Mouse (Mus musculus) c-Kit-positive CD71-negative TER-119-negative erythroid progenitor cells, embryonic 14.5 days (primary cell): ENCODE results near the gene Gm49369.

Experiments
- DNase-seq: peaks from one replicate; pipeline ENCODE4 v3.0.0-alpha.2; 2013; ENCODE audit warnings: low read depth

Gm49369 gene

DNA sequence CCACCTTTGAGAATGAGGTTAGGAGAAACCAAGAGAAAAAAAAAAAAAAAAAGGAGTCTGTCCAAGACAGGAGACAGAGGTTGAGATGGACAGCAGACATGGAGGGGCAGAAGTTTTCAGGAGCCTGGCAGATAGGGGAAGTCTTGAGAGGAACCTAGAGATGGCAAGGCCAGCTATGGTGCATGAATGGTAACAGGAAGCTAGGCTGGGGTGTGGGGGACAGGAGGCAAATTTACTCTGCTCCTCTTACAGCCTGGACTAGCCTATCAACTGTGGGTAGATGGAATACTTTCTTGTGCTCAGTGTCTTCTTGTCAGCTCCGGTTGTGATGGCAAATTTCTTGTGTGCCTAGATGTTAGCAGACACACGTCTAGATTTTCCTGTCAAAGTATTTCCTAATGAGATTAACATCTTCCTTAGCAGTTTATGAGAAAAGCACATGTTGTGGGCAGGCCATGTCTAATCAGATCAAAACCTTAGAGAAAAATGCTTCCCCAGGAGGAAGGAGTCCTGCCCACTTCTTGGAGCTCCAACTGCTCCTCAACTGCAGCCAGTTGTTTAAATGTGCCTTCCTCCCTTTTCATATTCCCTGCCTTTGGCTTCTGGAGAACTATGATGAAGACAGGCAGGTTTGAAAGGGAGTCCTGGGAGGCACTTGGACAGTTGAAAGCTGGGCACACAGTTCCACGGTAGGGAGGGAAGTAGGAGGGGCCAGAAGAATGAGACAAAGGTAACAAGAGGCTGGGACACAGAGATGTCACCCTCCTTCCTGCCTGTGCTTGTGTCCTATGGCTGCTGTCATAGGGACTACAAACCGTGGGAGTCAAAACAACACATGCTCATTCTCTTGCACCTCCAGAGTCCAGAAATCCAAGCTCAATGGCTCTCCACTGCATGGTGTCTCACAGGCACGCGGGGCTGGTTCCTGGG is 12.1 kb upstream of the Gm49369 start:
- no peak for DNase-seq

DNA sequence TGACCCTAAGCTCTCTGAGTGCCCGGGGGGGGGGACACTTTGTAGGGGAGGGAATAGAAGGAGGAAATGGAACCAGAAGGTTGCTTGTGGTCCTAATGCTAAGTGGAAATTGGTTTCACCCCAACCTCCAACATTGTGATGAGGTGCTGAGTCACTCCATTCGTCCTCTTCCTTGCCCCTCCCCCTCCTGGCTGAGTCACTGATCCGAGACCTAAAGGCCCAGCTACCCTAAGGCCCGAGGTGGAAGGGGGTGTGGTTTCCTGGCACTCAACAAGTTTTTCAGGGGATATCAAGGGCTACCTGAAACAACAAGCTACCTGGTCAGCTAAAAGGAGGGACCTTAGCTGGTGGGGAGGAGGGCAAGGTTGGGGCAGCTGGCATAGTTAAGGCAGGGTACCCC is 10.7 kb upstream of the Gm49369 start:
- DNase-seq = peak; percentile 77

DNA sequence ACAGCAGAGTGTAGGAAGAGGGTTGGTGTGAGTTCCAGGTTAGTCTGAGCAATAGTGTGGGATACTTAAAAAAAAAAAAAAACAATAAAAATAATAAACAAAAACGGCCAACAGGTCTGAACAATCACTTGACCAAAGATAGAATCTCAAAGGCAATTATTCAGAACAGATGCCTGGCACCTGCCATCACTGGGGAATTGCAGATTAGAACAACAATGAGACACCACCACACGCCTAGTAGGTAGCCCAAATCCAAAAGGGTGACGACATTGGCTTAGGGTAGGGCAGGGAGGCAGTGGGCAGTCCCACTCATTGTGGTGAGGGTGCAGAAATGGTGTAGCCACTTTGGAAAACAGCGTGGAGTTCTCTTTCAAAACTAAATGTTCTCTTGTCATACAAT is 9.1 kb upstream of the Gm49369 start:
- DNase-seq = no peak

DNA sequence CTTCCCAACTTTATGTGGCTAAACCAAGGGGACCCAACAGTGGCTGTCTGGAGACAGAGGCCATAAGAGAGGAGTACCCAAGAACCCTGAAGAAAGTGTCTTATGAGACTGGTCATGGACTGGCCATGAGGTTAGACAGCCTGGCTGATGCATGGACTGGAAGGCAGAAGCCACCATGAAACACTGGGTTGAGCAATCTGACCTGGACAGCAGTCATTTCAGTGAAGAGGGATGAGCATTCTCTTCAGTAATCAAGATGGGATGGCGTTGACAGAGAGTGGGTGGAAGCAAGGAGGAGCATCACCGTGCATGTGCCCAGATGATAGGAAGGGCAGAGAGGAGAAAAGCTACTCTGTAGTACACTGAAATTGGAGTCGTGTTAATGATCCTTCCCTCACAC is 8.6 kb upstream of the Gm49369 start:
- no peak for DNase-seq

DNA sequence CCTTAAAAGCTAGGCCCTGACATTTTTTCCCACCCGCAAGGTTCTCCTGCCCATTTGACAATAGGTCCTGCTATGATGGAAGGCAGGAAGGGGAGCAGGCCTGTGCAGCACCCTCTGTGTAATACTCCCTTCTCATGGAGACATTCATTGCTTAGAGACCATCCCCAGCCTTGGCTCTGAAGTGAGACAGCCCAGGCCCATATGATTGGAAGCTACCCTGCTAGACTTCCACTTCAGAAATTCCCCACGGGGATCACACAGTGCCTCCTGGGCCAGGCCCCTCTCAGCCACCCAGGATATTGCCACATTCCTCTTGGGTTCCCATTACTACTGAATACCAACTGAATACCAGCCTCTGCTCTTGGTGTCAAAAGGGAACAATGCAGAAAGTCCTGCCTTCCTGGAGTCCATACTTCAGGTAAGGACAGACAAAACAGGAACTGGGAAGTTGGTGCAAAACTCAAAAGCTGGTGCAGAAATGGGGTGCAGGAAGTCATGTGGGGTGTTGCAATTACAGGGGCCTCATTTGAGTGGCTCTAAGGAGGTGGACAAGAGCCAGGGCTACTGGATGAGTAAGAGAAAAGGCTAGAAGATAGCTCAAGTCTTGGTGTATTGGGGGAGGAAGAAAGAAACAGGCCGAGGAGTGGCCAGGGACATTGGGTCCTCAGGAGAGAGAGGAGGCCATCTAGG is 7.6 kb upstream of the Gm49369 start:
- no peak for DNase-seq

DNA sequence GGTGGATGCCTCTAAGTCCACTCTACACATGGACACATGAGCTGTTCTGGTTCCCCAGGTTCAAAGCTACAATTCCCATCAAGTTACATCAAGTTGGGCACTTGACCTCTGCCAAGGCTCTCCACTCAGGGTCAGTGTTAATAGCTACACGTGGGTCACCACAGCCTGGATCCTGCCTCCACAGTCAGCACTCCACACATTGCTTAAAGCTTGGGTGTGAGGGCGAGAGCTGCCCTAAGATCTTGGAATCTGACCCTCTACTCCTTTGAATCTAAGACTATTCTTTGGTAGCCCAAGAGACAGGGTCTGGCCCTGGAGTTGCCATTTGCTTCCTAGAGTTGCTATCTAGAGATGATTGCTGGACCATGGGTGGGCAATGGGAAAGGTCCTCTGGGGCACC is 6.3 kb upstream of the Gm49369 start:
- no peak for DNase-seq

DNA sequence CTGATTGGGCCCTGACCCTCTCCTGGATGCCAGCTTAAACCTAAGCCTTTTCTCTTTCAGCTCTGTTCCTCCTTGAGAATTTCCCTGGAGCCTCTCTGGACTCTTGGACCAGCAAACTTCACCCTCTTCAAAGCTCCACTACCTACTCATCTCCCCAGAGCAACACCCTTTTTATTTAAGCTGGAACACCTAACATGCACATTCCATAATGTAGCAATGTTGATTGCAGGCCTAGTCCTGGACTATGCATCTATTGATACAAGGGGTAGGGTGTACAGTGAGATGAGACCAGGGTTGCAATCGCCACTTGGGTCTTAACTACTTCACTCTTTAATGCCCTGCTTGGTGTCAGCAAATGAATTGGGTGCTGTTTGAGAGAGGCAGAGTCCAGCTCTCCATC is 5.7 kb upstream of the Gm49369 start:
- DNase-seq = no peak

DNA sequence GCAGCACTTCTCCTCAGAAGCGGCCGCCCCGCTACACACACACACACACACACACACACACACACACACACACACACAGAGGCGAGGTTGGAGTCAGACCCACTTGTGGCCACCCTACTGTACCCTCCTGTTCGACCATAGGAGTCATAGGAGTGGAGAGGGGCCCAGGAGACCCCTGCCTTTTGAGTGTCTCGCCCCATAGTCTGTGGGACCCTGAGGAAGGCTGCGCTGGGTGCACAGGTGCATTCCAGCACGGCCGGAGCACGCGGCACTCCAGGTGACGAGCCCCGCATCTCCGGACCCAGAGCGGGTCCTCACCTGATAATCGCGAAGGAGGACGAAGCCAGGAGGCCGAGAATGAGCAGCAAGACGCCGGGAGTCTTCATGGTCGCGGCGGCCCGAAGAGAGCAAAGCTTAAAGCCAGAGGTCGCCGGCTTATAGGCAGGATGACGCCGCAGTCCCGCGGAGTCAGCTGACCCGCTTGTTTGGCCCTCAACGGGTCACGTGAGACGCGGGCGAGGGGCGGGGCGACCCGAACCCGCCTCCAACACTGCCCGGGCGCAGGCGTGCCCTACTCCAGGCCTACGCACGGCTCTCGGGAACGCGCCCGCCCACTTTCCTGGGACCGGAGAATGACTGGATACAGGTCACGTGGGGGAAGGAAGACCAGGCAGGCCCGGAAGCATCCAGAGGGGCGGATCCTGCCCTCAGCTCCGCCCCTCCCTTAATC is 5.1 kb upstream of the Gm49369 start, which contains the start of gene Ctsd:
Ctsd (minus strand) TSS at position 620 of the 730 bp plus-strand sequence.
- DNase-seq = peak; percentile 84

DNA sequence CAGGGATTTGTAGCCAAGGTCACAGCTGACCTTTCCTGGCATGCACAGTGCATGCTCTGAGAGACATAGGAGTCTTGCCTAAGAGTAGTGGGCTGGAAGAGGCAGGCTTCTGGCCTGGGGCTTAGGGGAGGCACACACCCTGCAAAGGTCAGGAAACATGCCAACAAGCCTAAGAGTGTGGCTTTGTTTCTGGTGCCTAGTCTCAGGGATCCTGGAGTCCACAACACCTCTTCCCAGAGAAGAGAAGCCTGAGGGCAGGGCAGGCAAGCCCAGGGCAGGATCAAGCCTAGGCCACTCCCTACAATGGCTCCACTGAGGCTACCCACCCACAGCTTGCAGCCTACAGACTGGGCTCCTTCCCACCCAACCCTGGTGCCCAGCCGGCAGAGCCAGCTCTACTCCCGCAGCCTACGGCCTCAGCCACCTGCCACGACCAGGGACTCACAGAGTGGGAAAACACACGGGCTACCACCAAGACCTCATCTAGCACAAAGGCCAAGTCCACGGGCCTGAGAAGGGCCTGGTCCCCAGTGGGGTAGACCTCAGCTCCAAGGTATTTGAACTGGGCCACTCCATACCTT is 4.2 kb upstream of the Gm49369 start:
- DNase-seq = no peak

DNA sequence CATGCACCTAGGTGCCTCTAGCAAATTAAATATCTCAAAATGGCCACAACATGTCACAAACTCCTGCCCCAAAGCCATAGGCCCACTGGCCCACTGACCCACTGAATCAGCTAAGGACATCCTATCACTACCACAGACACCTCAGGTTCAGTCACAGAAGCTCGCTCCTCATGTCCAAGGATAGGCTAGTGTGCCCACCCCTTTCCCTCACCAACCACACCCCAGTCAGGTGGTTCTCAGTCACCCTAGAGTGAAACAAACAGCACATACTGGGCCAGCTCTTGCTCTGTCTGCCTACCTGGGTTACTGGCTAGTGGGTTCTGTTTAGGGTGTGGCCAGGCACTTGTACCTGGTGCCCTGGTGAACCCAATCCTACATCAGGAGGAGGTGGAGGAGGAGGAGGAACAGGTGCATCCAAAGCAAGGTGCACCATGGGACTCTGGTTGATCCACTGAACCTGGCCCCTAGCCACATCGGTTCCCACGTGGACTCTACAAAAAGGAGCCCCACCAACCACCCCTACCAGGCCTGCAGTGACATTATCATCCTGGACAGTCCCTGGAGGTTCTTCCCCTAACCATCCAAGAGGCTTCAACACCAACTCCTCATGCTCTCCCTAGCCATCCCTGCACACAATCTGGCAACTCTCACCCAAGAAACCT is 3.4 kb upstream of the Gm49369 start:
- no peak for DNase-seq

DNA sequence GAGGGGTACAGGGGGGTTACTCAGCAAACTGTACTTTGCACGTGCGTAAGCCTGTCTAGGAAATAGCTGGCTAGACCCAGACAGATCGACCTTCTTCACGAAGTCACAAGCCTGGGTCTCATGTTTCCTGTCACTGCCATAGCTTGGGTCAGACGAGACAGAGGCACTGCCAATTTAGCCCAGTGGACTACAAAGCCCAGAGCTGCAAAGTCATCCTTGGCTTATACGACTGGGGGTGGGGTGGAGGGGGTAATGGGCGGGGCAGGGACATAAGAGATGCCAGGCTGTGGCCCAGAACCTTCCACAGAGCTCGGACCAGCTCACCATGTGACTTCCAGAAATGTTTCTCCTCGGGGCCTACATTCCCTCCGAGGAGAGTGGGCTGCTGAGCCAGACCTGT is 1.8 kb upstream of the Gm49369 start:
- DNase-seq = no peak

DNA sequence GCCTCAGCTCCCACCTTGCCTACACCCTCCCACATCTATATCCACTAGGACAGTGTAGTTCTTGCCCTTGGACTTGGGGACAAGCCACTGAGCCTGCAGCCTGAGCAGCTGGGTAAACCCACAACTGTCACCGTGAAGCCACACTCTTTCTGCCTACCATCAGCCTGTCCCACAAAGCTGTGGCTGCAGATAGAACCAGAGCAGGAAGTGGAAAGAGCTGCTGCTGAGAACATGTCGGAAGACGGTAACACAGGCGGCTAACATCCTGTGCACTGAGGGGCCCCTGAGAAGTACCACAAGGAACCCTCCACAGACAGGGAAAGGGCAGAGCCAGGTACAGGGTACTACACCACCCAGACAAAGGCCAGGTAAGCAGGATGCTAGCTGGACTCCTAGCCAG is 1.3 kb downstream of the Gm49369 start:
- no peak for DNase-seq

DNA sequence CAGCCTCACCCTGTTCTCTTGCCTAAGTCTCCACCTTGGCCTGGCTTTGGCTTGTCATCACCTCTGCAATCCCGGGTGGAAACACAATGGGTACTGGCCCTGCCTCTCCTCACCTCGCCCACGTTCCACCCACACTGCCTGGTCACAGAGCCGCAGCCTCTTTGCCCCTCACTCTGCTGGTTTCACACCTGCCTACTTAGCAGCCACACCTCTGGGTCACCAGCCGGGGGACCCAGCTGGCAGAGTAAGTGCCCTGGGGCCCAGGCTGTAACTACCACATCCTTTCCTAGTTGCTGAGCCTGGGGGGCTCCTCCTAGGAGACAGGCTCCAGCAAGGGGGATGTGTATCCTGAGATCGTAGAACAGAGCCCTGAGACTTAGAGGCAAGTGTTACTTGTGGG is 3.3 kb downstream of the Gm49369 start:
- DNase-seq = no peak

DNA sequence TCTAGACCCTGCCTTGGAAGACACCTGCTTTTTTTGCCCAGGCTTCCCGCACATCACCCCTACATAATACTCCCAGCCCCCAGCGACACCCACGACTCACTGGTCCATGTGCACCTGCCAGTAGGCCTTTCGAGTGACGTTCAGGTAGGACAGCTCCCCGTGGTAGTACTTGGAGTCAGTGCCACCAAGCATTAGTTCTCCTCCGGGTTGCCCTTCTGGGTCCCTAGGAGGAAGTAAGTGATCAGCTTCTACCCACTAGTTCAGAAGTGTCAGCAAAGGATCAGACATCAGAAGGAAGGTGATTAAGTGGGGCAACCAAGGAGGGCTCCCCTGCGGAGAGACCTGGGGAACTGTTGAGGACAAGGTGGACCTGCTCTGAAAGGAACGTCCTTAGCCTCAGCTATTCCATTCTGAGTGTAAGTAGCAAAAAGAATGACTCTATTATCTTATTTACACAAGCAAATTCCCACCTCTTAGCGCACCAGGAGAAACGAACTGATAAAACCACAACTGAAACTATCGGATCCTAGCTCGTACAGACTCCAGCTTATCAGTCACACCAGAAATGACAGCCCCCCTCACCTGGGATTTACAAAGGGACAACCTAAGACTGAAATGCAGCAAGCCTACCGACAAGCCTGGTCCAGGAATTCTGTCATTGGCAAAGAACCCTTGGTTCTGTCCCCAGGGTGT is 5.1 kb downstream of the Gm49369 start:
- DNase-seq = no peak

DNA sequence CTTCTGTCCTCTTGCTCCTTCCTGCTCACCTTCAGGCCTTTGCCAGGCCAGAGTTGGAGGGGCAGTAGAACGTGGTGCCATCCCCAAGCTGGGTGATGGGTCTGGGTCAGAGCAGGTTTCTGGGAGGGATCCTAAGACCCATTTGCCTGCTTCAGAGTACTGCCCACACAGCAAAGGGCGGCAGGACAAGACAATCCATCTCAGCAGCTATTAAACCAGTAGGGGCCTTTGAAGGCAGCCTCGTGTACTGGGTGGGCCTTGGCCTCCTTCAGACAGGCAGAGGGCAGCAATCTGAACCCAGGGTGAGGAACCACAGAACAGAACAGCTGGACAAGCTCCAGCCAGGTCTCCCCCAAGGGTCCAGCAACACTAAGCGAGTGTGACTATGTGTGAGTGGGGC is 6.4 kb downstream of the Gm49369 start:
- DNase-seq = no peak

DNA sequence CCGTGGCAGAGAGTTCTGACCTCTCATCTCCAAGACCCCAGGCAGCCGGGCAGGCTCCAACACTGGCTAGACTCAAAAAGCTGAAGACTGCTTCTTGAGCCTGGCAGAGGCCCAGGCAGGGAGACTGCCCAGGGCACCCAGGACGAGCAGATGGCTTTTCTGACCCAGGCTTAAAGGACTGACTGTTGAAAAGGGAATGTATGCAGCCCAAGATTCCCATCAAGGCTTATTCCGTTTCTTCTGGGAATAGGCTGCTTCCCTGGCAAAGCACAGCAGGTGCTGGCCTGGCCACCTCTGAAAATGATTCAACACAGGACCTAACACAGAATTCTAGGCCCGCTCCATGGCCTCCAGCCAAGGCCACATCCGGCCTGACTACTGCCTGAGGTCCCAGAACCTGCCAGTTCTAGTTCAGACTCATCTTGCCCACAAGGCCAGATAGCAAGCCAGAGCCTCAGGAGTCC is 7.2 kb downstream of the Gm49369 start:
- DNase-seq = no peak

DNA sequence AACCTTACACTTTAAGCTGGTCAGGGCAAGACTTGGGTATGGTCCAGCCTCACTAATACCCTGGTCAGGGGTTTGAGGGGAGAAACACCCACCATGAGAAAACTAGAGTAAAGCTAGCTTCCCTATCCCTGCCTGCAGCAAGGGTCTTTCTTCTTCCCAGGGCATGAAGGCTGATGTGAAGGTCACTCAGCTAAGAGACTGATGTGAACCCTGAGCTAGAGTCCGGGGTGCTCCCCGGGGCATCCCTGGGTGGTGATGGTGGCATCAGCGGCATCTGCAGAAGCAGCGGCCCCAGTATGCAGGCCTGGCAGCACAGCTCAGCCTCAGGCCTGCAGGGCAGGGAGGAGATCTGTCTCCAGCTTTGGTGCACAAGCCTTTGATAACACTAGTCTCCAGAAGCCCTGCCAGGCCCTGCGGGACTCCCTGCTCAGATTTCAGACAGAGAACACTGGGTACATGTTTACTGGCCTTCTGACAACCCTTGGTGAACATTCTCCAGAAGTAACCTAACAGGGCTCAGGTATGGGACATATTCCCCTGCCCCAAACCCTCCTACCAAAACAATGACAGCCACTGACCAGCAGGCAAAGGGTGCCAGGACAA is 8.0 kb downstream of the Gm49369 start:
- DNase-seq = no peak

DNA sequence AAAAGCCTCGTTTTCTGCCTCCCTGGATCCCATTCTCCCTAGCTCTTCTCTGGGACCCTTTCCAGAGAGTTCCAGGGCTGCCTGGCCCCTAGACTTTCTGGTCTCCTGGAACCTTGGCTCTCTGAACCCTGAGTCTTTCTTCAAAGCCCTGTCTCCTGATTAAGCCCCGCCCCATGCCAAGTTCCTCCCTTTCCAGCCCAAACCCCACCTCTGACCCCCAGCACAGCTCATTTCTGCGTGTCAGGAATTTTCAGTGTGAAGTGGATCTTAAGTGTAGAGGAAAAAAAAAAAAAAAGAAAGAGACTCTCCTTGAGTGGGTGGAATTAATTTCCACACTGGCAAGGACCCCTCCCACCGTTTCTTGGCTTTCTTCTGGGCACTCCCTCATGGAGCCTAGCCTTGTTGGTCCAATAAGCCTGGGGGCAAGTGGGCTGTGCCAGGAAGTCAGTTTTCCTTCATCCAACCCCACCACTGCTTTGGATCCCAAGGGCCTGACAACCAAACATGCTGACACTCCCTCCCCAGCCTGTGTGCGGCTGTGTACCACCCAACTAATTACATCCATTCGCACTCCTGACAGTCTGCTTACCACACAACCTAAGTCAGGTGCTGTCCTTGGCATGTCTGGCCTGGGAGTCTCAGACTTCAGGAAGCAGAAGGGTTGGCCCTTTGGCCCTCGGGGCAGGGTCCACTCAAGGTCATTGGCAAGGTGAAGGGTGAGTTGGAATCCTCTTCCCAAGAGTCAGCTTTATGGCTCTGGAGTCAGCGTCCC is 8.6 kb downstream of the Gm49369 start, which contains the start of gene Ifitm10:
Ifitm10 (minus strand) TSS at position 113 of the 772 bp plus-strand sequence.
- no peak for DNase-seq

DNA sequence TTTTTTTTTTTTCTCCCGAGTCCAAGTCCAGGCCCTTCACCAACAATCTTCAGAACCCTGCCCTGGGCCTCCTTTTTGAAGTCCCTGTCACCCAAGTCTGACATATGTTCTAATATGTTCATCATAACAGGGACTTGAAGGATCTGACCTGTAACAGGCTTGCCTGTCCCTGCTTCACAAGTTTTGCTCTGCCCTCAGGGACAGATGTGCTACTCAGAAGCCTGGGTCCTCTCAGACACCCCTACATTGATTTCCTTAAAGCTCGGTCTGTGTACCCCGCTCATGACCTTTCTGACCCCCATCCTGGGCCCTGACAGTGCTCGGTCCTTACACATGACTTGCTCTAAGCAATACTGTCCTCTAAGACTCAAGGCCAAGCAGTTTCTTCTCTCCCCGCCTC is 9.4 kb downstream of the Gm49369 start:
- DNase-seq = no peak
